Mouse (Mus musculus) lung, embryonic 14.5 days (tissue): ENCODE data around the gene Hspbp1. TPM values are rescaled to one million over a fixed set of nuclear protein-coding genes. Genes with fewer than 3 reads are reported as not detected.

Experiments
- ATAC-seq: fragments of 200-750 bp; cut with Nextera tagmentation; 2 replicates; pipeline ENCODE4 v1.8.0; 2017; ENCODE audit warnings: mild to moderate bottlenecking, moderate TSS enrichment, moderate library complexity; ENCODE audit not compliant: insufficient read depth
- DNase-seq: peaks from one replicate; pipeline ENCODE4 v3.0.0-alpha.2; 2015
- H3K27ac ChIP-seq: fragments of 300-500 bp; sonication (generic); 2 replicates; pipeline ENCODE4 v1.5.1; 2014; ENCODE audit warnings: low read depth, mild to moderate bottlenecking, moderate library complexity
- H3K27me3 ChIP-seq: fragments of 300-500 bp; sonication (generic); 2 replicates; pipeline ENCODE4 v1.6.1; 2014; ENCODE audit warnings: low read length, control low read depth; ENCODE audit not compliant: insufficient read depth
- H3K36me3 ChIP-seq: fragments of 300-500 bp; sonication (generic); 2 replicates; pipeline ENCODE4 v1.6.1; 2014; ENCODE audit warnings: control low read depth; ENCODE audit not compliant: insufficient read depth
- H3K4me1 ChIP-seq: fragments of 300-500 bp; sonication (generic); 2 replicates; pipeline ENCODE4 v1.6.1; 2014; ENCODE audit warnings: antibody characterized with exemption, control low read depth; ENCODE audit not compliant: insufficient read depth
- H3K4me2 ChIP-seq: fragments of 300-500 bp; sonication (generic); 2 replicates; pipeline ENCODE4 v1.6.1; 2014; ENCODE audit warnings: mild to moderate bottlenecking
- H3K4me3 ChIP-seq: fragments of 300-500 bp; sonication (generic); 2 replicates; pipeline ENCODE4 v1.5.1; 2014; ENCODE audit warnings: low read depth, low read length
- H3K9ac ChIP-seq: fragments of 300-500 bp; sonication (generic); 2 replicates; pipeline ENCODE4 v1.6.1; 2014
- H3K9me3 ChIP-seq: fragments of 300-500 bp; sonication (generic); 2 replicates; pipeline ENCODE4 v1.6.1; 2016; ENCODE audit warnings: low read depth, low read length, control low read depth
- CTCF ChIP-seq: IDR thresholded peaks from 2 replicates; pipeline ENCODE4 v1.5.1; 2016; ENCODE audit warnings: antibody characterized with exemption, low read depth
- WGBS: fragments of 180-500 bp; shearing (Covaris S2); extraction: QIAGEN DNeasy Blood & Tissue Kit; methylation state at CpG from one replicate; pipeline ENCODE4 v1.1.7; 2014; 5-methylcytosine and 5-hydroxymethylcytosine counted together
- polyA plus RNA-seq: library from polyadenylated mRNA; unstranded; fragments of >200 nt; fragmentation: Nextera tagmentation; extraction: Ambion mirVana; gene quantifications from 2 replicates; pipeline ENCODE4 v1.2.1, GENCODE M21; 2014

The Hspbp1 gene
- polyA plus RNA-seq, 1 experiment from 2014 or later: 98.5 TPM

DNA sequence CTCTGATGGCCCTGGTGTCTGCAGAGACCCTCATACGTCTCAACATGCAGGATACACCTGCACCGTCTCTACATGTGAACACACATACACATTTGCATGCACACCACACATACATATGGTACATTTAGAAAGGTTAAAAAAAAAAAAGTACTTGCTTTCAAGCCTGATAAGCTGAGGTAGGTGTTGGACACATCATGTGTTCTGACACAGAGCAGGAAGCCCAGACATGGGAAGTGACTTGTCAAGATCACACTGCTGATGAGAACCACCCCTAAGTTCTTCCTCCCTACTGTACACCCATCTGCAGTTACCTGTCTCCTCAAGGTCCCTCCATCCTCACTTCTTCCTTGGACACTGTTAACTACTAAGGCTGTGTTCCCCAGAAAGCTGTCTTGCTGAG lies 58.9 kb downstream of the Hspbp1 start:
- 86% methylated on average over 2 of the region's 2 CpGs for WGBS

GRCm38 (mm10) chr7:4624343-4624742 lies 60.5 kb downstream of the Hspbp1 start:
- no peak for ATAC-seq
- 41% methylated on average over 1 of the region's 1 CpGs for WGBS
- peak; percentile 9 for DNase-seq

More for the DNA sequence above, 58.9 kb downstream of the Hspbp1 start:
- no peaks in the 10 kb centered on the region for H3K27me3 ChIP-seq
- no peak overlapping the region for H3K27ac ChIP-seq
- ATAC-seq (no peak), DNase-seq (no peak)
- H3K36me3 ChIP-seq: peaks cover 25% of the 10 kb centered on the region
- H3K9me3 ChIP-seq: no peaks in the 10 kb centered on the region
- no peak overlapping the region for H3K4me2 ChIP-seq
- no peak overlapping the region for H3K4me3 ChIP-seq
- H3K4me1 ChIP-seq: no peaks in the 10 kb centered on the region
- TF ChIP-seq CTCF: no peak
- no peak overlapping the region for H3K9ac ChIP-seq

GRCm38 (mm10) chr7:4623544-4624189 lies 61.2 kb downstream of the Hspbp1 start:
- Histone ChIP-seq H3K4me2 (no peak overlapping the region), H3K9ac (no peak overlapping the region), H3K36me3 (peaks cover 6% of the 10 kb centered on the region; the same call in 1 of the 2 replicates), H3K4me3 (no peak overlapping the region), H3K4me1 (no peaks in the 10 kb centered on the region), H3K27ac (no peak overlapping the region), H3K9me3 (no peaks in the 10 kb centered on the region), H3K27me3 (no peaks in the 10 kb centered on the region)
- ATAC-seq: no peak
- TF ChIP-seq CTCF: peak; percentile 53
- peak; percentile 66 for DNase-seq
- 18% methylated on average over 4 of the region's 4 CpGs for WGBS

More at GRCm38 (mm10) chr7:4624343-4624742, 60.5 kb downstream of the Hspbp1 start:
- Histone ChIP-seq H3K4me2 (no peak overlapping the region), H3K27me3 (no peaks in the 10 kb centered on the region), H3K36me3 (peaks cover 11% of the 10 kb centered on the region), H3K27ac (no peak overlapping the region), H3K4me1 (no peaks in the 10 kb centered on the region), H3K9ac (no peak overlapping the region), H3K4me3 (no peak overlapping the region), H3K9me3 (no peaks in the 10 kb centered on the region)
- TF ChIP-seq CTCF: peak; percentile 19; the same call in 1 of the 2 replicates

GRCm38 (mm10) chr7:4619979-4620378 lies 64.9 kb downstream of the Hspbp1 start:
- no peak overlapping the region for H3K4me3 ChIP-seq
- peak; percentile 86 for DNase-seq
- ATAC-seq: 0 out of 2 replicates have a peak, but pooled peaks have one; percentile 35
- no peak overlapping the region for H3K27ac ChIP-seq
- H3K4me1 ChIP-seq: no peaks in the 10 kb centered on the region
- H3K4me2 ChIP-seq: no peak overlapping the region
- no peaks in the 10 kb centered on the region for H3K9me3 ChIP-seq
- WGBS: 46% methylated on average over 1 of the region's 1 CpGs
- H3K9ac ChIP-seq: no peak overlapping the region
- no peaks in the 10 kb centered on the region for H3K36me3 ChIP-seq
- no peak for TF ChIP-seq CTCF
- no peaks in the 10 kb centered on the region for H3K27me3 ChIP-seq

GRCm38 (mm10) chr7:4613740-4614403 lies 71.0 kb downstream of the Hspbp1 start:
- 56% methylated on average over 14 of the region's 14 CpGs for WGBS
- Histone ChIP-seq H3K9me3 (no peaks in the 10 kb centered on the region), H3K36me3 (no peaks in the 10 kb centered on the region), H3K4me2 (no peak overlapping the region), H3K9ac (no peak overlapping the region), H3K4me1 (no peaks in the 10 kb centered on the region), H3K27ac (no peak overlapping the region), H3K4me3 (no peak overlapping the region), H3K27me3 (no peaks in the 10 kb centered on the region)
- ATAC-seq: no peak
- DNase-seq: no peak
- TF ChIP-seq CTCF: no peak

- Histone ChIP-seq H3K9me3 (no peaks in the 10 kb centered on the region), H3K27me3 (no peaks in the 10 kb centered on the region), H3K4me1 (no peaks in the 10 kb centered on the region), H3K36me3 (no peaks in the 10 kb centered on the region), H3K27ac (no peak overlapping the region), H3K4me3 (no peak overlapping the region), H3K9ac (no peak overlapping the region), H3K4me2 (no peak overlapping the region)
- no peak for TF ChIP-seq CTCF
- 70% methylated on average over 1 of the region's 1 CpGs for WGBS
- ATAC-seq (no peak), DNase-seq (no peak)
These were observed 71.9 kb downstream of the Hspbp1 start for GRCm38 (mm10) chr7:4612956-4613355.

- no peak overlapping the region for H3K9ac ChIP-seq
- DNase-seq: no peak
- H3K27me3 ChIP-seq: no peaks in the 10 kb centered on the region
- no peak overlapping the region for H3K4me2 ChIP-seq
- H3K27ac ChIP-seq: no peak overlapping the region
- H3K4me3 ChIP-seq: no peak overlapping the region
- no peaks in the 10 kb centered on the region for H3K36me3 ChIP-seq
- no peak for TF ChIP-seq CTCF
- no peak for ATAC-seq
- H3K9me3 ChIP-seq: no peaks in the 10 kb centered on the region
- 55% methylated on average over 8 of the region's 8 CpGs for WGBS
- no peaks in the 10 kb centered on the region for H3K4me1 ChIP-seq
These were observed 72.5 kb downstream of the Hspbp1 start for GRCm38 (mm10) chr7:4612386-4612785.
